Mouse (Mus musculus) testis, adult 2 months (tissue): ENCODE data around the gene Itgb5.

Source experiments
- CTCF ChIP-seq: fragments of 200-500 bp; IDR thresholded peaks from 2 replicates; pipeline ENCODE4 v1.5.1; 2012; ENCODE audit warnings: low read depth, mild to moderate bottlenecking, inconsistent platforms, low read length, moderate library complexity; ENCODE audit not compliant: control insufficient read depth, insufficient read depth, insufficient replicate concordance
- POLR2A ChIP-seq: fragments of 200-500 bp; IDR thresholded peaks from 2 replicates; pipeline ENCODE4 v1.6.1; 2012; ENCODE audit warnings: low read depth, mild to moderate bottlenecking, inconsistent platforms, low read length, moderate library complexity; ENCODE audit not compliant: control insufficient read depth

DNA sequence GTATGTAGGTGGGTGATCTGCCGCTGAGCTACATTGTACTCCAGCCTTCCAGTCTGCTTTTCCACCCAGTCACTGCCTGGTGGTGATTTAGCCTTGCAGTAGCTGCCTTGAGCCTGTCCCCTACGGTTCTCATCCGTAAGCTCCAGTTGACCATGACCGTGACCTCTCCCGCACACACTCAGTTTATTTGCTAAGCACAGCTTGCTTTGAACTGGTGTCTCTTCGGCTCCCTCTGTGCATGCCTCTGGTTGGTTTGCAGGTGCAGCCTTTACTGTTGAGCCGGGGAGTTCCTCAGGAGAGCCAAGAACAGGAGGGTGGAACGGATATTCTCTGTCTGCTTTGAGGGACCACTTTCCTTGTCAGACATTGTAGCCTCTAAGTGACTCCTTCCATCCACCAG is 61.6 kb downstream of the Itgb5 start:
- no peak for TF ChIP-seq CTCF
- TF ChIP-seq POLR2A, result no peak
